In the genomic region with DNA sequence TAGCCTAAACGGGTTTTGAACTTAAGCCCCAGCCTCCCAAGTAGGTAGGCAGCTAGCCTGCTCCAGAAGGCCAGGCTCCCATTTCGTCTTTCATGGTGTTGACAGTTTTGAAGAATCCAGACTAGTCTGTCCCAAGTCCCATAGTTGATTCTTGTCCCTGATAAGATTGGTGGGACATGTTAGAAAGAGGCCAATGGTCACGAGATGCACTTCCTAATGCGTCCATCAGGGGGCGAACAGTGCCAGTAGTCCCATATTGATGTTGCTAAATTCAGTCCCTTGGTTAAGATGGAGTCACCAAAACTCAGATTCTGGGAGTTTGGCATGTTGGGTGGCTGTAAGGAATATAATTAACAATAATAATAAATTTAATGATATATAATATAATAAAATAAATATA, we compare ENCODE assay signal across 8 mouse cellular contexts. TPM values are rescaled to one million over a fixed set of nuclear protein-coding genes. Genes with fewer than 3 reads are reported as not detected.
DNase-seq lines count a peak whose midpoint lies in the region; TF ChIP-seq lines count a peak whose summit lies in the region.
"Had no signal": no experiment of that assay in that cellular context is flagged by ENCODE, and none has a peak within 500 bp of the region (broad histone marks: within the 10 kb centered on the region; RNA-seq: fewer than 3 reads in every experiment).

No protein-coding gene starts in this region.

- DNase-seq in left cerebral cortex, postnatal 4 days, result peak; percentile 60
- no peak for DNase-seq in left cerebral cortex, postnatal 36 days (ENCODE audit: low spot score in 2 of 2)
- DNase-seq in ES-E14 (ENCODE audit: low read depth, low spot score), result peak; percentile 66
- DNase-seq in adrenal gland, adult (ENCODE audit: inconsistent age in 2 of 2, low spot score in 1 of 2), result peak; percentile 49 to 86
- peak; percentile 82 for DNase-seq in embryo, embryonic 10 days (ENCODE audit: low spot score)
- peak; percentile 49 to 54 for DNase-seq in layer of hippocampus, postnatal 10 days (ENCODE audit: low spot score in 2 of 2)
- peak; percentile 24 for DNase-seq in retina, postnatal 7 days (ENCODE audit: low read depth, low spot score)

- H3K4me3 ChIP-seq in ES-E14 (ENCODE audit: insufficient read depth in 1 of 2, low read depth in 1 of 2, low read length in 2 of 2, poor library complexity in 1 of 2, severe bottlenecking in 1 of 2), result no peak overlapping the region

- no peak overlapping the region for H3K9ac ChIP-seq in ES-E14 (ENCODE audit: insufficient read depth, low read depth, low read length, poor library complexity, severe bottlenecking)

- no peaks in the 10 kb centered on the region for H3K36me3 ChIP-seq in ES-E14 (ENCODE audit: control insufficient read depth, insufficient read depth, low read length, poor library complexity, severe bottlenecking)

- intact Hi-C loops in left cerebral cortex, postnatal 4 days (cut with DNase I), result no loop called here
- intact Hi-C loops in left cerebral cortex, postnatal 36 days (cut with DNase I), result loop anchor here (5.0 kb wide), 1 partner anchor 61 kb away; no protein-coding TSS in a partner anchor

- no peaks in the 10 kb centered on the region for H3K9me3 ChIP-seq in ES-E14 (ENCODE audit: control insufficient read depth, insufficient read depth, low read depth, low read length)

- in situ Hi-C loops in ES-E14 (cut with MboI; ENCODE audit: low sequenced_read_pairs in 2 of 2, unreplicated experiment in 2 of 2), result no loop called here

- H3K27ac ChIP-seq in ES-E14 (ENCODE audit: insufficient read depth, low read depth, low read length, poor library complexity, severe bottlenecking), result no peak overlapping the region

- peaks cover 3 to 16% of the 10 kb centered on the region in 2 experiments; a peak in 2 of 4 replicates for H3K4me1 ChIP-seq in ES-E14 (ENCODE audit: control insufficient read depth in 2 of 2, insufficient read depth in 2 of 2, low read length in 2 of 2, poor library complexity in 1 of 2)

TF ChIP-seq in ES-E14, 5 proteins besides CTCF, POLR2A, EP300 and RAD21:
- TF ChIP-seq ZC3H11A (IDR thresholded peaks at IDR 0.05; ENCODE audit: borderline replicate concordance, low read depth, low read length) (no peak; the same call in 1 of the 2 replicates), ZNF384 (IDR thresholded peaks at IDR 0.05; ENCODE audit: low read depth, low read length) (no peak), MAFK (IDR thresholded peaks at IDR 0.05; ENCODE audit: insufficient read depth, low read depth, low read length) (no peak), CHD2 (IDR thresholded peaks at IDR 0.05; ENCODE audit: low read depth, low read length) (no peak), HCFC1 (IDR thresholded peaks at IDR 0.05; ENCODE audit: borderline replicate concordance, insufficient read depth, low read length) (no peak)

RNA-seq across cellular contexts. Expression of a gene that starts 20.6 kb away (rescaled TPM):
- total RNA-seq in left cerebral cortex, postnatal 4 days (2021), result not detected
- total RNA-seq in left cerebral cortex, postnatal 36 days (2021), result not detected
- not detected in 2 replicates for total RNA-seq in ES-E14 (2012; rRNA removed)
- total RNA-seq in layer of hippocampus, postnatal 10 days (2021), result not detected

RNA-seq across cellular contexts. Expression of a gene that starts 28.7 kb away (rescaled TPM):
- not detected for total RNA-seq in left cerebral cortex, postnatal 4 days (2021)
- under 1 TPM; 0.17 to 0.32 TPM for total RNA-seq in left cerebral cortex, postnatal 36 days (2021)
- 0.27 TPM in 1 of 2 replicates, not detected in the other for total RNA-seq in ES-E14 (2012; rRNA removed)
- not detected for total RNA-seq in layer of hippocampus, postnatal 10 days (2021)
- total RNA-seq: gastrocnemius, postnatal 4 days had no signal

RNA-seq across cellular contexts. Expression of a gene that starts 48.9 kb away (rescaled TPM):
- under 1 TPM; 0.18 to 0.24 TPM for total RNA-seq in left cerebral cortex, postnatal 4 days (2021)
- under 1 TPM; 0.20 to 0.25 TPM for total RNA-seq in left cerebral cortex, postnatal 36 days (2021)
- total RNA-seq in ES-E14 (2012; rRNA removed), result 2.0 and 3.9 TPM in 2 replicates
- total RNA-seq in layer of hippocampus, postnatal 10 days (2021), result not detected

Comparison
In these comparisons a context has a peak if more than half of its experiments do, and no peak if none do; other contexts are left out.
1. DNase-seq: peak in left cerebral cortex, postnatal 4 days (single experiment), ES-E14 (single experiment), adrenal gland, adult (2 of 2), embryo, embryonic 10 days (single experiment), layer of hippocampus, postnatal 10 days (2 of 2) and retina, postnatal 7 days (single experiment); none in left cerebral cortex, postnatal 36 days (0 of 2).